Mouse (Mus musculus): ENCODE results near the gene Tnpo1. TPM values are rescaled to one million over a fixed set of nuclear protein-coding genes. Genes with fewer than 3 reads are reported as not detected.

The Tnpo1 gene
- polyA plus RNA-seq, 1 experiment from 2014 or later, result 62.1 TPM

Other genes starting within 250 kb of the Tnpo1 start
- gene Tmem171, start 231.6 kb downstream of the Tnpo1 start, polyA plus RNA-seq (2015; fragmentation: Nextera tagmentation; extraction: Ambion mirVana), result 18.8 and 19.5 TPM in 2 replicates
- 40.5 and 43.1 TPM in 2 replicates for gene Fcho2, start 110.9 kb downstream of the Tnpo1 start, polyA plus RNA-seq (2015; fragmentation: Nextera tagmentation; extraction: Ambion mirVana)
- not detected in 2 replicates for gene 1700024P04Rik, start 58.2 kb upstream of the Tnpo1 start, polyA plus RNA-seq (2015; fragmentation: Nextera tagmentation; extraction: Ambion mirVana)